Mouse (Mus musculus) midbrain, embryonic 13.5 days (tissue): ENCODE data around the gene Cse1l. TPM values are rescaled to one million over a fixed set of nuclear protein-coding genes. Genes with fewer than 3 reads are reported as not detected.

Experiments
- ATAC-seq: fragments of 200-750 bp; cut with Nextera tagmentation; 2 replicates; pipeline ENCODE4 v1.8.0; 2017; ENCODE audit warnings: mild to moderate bottlenecking, moderate TSS enrichment, moderate library complexity
- H3K27ac ChIP-seq: fragments of 300-500 bp; sonication (generic); 2 replicates; pipeline ENCODE4 v1.5.1; 2015; ENCODE audit warnings: inconsistent platforms, mild to moderate bottlenecking, moderate library complexity
- H3K27me3 ChIP-seq: fragments of 300-500 bp; sonication (generic); 2 replicates; pipeline ENCODE4 v1.6.1; 2015; ENCODE audit warnings: mild to moderate bottlenecking, inconsistent platforms
- H3K36me3 ChIP-seq: fragments of 300-500 bp; sonication (generic); 2 replicates; pipeline ENCODE4 v1.6.1; 2015; ENCODE audit warnings: mild to moderate bottlenecking, inconsistent platforms
- H3K4me1 ChIP-seq: fragments of 300-500 bp; sonication (generic); replicated peaks from 2 replicates; pipeline ENCODE4 v1.6.1; 2015; ENCODE audit warnings: inconsistent platforms
- H3K4me2 ChIP-seq: fragments of 300-500 bp; sonication (generic); replicated peaks from 2 replicates; pipeline ENCODE4 v1.6.1; 2015; ENCODE audit warnings: moderate library complexity, mild to moderate bottlenecking, inconsistent platforms
- H3K4me3 ChIP-seq: fragments of 300-500 bp; sonication (generic); replicated peaks from 2 replicates; pipeline ENCODE4 v1.5.1; 2015; ENCODE audit warnings: mild to moderate bottlenecking, inconsistent platforms
- H3K9ac ChIP-seq: fragments of 300-500 bp; sonication (generic); replicated peaks from 2 replicates; pipeline ENCODE4 v1.6.1; 2015; ENCODE audit warnings: mild to moderate bottlenecking, inconsistent platforms
- H3K9me3 ChIP-seq: fragments of 300-500 bp; sonication (generic); 2 replicates; pipeline ENCODE4 v1.6.1; 2016; ENCODE audit warnings: mild to moderate bottlenecking, inconsistent platforms
- WGBS: fragments of 180-500 bp; shearing (Covaris S2); methylation state at CpG from one replicate; pipeline ENCODE4 v1.1.7; 2015; 5-methylcytosine and 5-hydroxymethylcytosine counted together
- polyA plus RNA-seq: library from polyadenylated mRNA; unstranded; fragments of >200 nt; fragmentation: Nextera tagmentation; extraction: Ambion mirVana; gene quantifications from 2 replicates; pipeline ENCODE4 v1.2.1, GENCODE M21; 2015

Gene Cse1l
- polyA plus RNA-seq, 1 experiment from 2014 or later, result 116 TPM

- Histone ChIP-seq H3K36me3 (peaks cover 8% of the 10 kb centered on the region; the same call in 1 of the 2 replicates), H3K27me3 (no peaks in the 10 kb centered on the region), H3K27ac (peak overlapping the region; percentile 94), H3K9ac (peak overlapping the region; percentile 77), H3K9me3 (no peaks in the 10 kb centered on the region), H3K4me2 (peak overlapping the region; percentile 95), H3K4me3 (peak overlapping the region; percentile 92), H3K4me1 (peaks cover 18% of the 10 kb centered on the region)
- peak; percentile 44 for ATAC-seq
- under 1% methylated on average over 28 of the region's 28 CpGs for WGBS
Observed at GRCm38 (mm10) chr2:166906523-166907182, 813 bp downstream of the Cse1l start.

GRCm38 (mm10) chr2:166909729-166910128, 3.9 kb downstream of the Cse1l start:
- H3K27ac ChIP-seq, result no peak overlapping the region
- H3K36me3 ChIP-seq, result peaks cover 8% of the 10 kb centered on the region; the same call in 1 of the 2 replicates
- H3K9me3 ChIP-seq, result no peaks in the 10 kb centered on the region
- WGBS, result 99% methylated on average over 3 of the region's 3 CpGs
- H3K27me3 ChIP-seq, result no peaks in the 10 kb centered on the region
- H3K9ac ChIP-seq, result no peak overlapping the region
- no peak overlapping the region for H3K4me2 ChIP-seq
- ATAC-seq, result no peak
- H3K4me3 ChIP-seq, result no peak overlapping the region
- peaks cover 18% of the 10 kb centered on the region for H3K4me1 ChIP-seq

GRCm38 (mm10) chr2:166910536-166910935, 4.7 kb downstream of the Cse1l start:
- peaks cover 15% of the 10 kb centered on the region for H3K4me1 ChIP-seq
- no peak for ATAC-seq
- H3K27ac ChIP-seq, result no peak overlapping the region
- no peak overlapping the region for H3K4me2 ChIP-seq
- H3K4me3 ChIP-seq, result no peak overlapping the region
- peaks cover 10% of the 10 kb centered on the region; the same call in 1 of the 2 replicates for H3K36me3 ChIP-seq
- no peaks in the 10 kb centered on the region for H3K27me3 ChIP-seq
- WGBS, result 92% methylated on average over 8 of the region's 8 CpGs
- no peaks in the 10 kb centered on the region for H3K9me3 ChIP-seq
- H3K9ac ChIP-seq, result no peak overlapping the region

- Histone ChIP-seq H3K4me1 (no peaks in the 10 kb centered on the region), H3K36me3 (peaks cover 77% of the 10 kb centered on the region), H3K27me3 (no peaks in the 10 kb centered on the region), H3K9me3 (no peaks in the 10 kb centered on the region), H3K4me2 (no peak overlapping the region), H3K4me3 (no peak overlapping the region), H3K27ac (no peak overlapping the region), H3K9ac (no peak overlapping the region)
- ATAC-seq, result no peak
- 94% methylated on average over 2 of the region's 2 CpGs for WGBS
Observed at GRCm38 (mm10) chr2:166923971-166924370, 18.1 kb downstream of the Cse1l start.

- no peak overlapping the region for H3K9ac ChIP-seq
- 91% methylated on average over 6 of the region's 6 CpGs for WGBS
- no peak for ATAC-seq
- no peaks in the 10 kb centered on the region for H3K27me3 ChIP-seq
- no peak overlapping the region for H3K27ac ChIP-seq
- H3K4me1 ChIP-seq, result no peaks in the 10 kb centered on the region
- no peak overlapping the region for H3K4me3 ChIP-seq
- no peak overlapping the region for H3K4me2 ChIP-seq
- no peaks in the 10 kb centered on the region for H3K9me3 ChIP-seq
- peaks cover 84% of the 10 kb centered on the region for H3K36me3 ChIP-seq
Observed at GRCm38 (mm10) chr2:166933943-166934342, 28.1 kb downstream of the Cse1l start.

- 71% methylated on average over 5 of the region's 5 CpGs for WGBS
- H3K9ac ChIP-seq, result no peak overlapping the region
- peaks cover 84% of the 10 kb centered on the region for H3K36me3 ChIP-seq
Observed at GRCm38 (mm10) chr2:166934416-166934815, 28.6 kb downstream of the Cse1l start.

GRCm38 (mm10) chr2:166935582-166935981, 29.7 kb downstream of the Cse1l start:
- Histone ChIP-seq H3K9me3 (no peaks in the 10 kb centered on the region), H3K4me1 (no peaks in the 10 kb centered on the region), H3K9ac (no peak overlapping the region), H3K36me3 (peaks cover 83% of the 10 kb centered on the region), H3K27me3 (no peaks in the 10 kb centered on the region), H3K4me3 (no peak overlapping the region), H3K4me2 (no peak overlapping the region), H3K27ac (no peak overlapping the region)
- WGBS, result 94% methylated on average over 7 of the region's 7 CpGs
- ATAC-seq, result no peak

More at GRCm38 (mm10) chr2:166934416-166934815, 28.6 kb downstream of the Cse1l start:
- H3K4me1 ChIP-seq, result no peaks in the 10 kb centered on the region
- no peak overlapping the region for H3K27ac ChIP-seq
- H3K27me3 ChIP-seq, result no peaks in the 10 kb centered on the region
- ATAC-seq, result no peak
- no peak overlapping the region for H3K4me2 ChIP-seq
- H3K4me3 ChIP-seq, result no peak overlapping the region
- H3K9me3 ChIP-seq, result no peaks in the 10 kb centered on the region

- no peak overlapping the region for H3K4me2 ChIP-seq
- WGBS, result 94% methylated on average over 2 of the region's 2 CpGs
- H3K9me3 ChIP-seq, result no peaks in the 10 kb centered on the region
- no peaks in the 10 kb centered on the region for H3K4me1 ChIP-seq
- H3K27me3 ChIP-seq, result no peaks in the 10 kb centered on the region
- H3K27ac ChIP-seq, result no peak overlapping the region
- H3K4me3 ChIP-seq, result no peak overlapping the region
- peaks cover 83% of the 10 kb centered on the region for H3K36me3 ChIP-seq
- no peak for ATAC-seq
- no peak overlapping the region for H3K9ac ChIP-seq
Observed at GRCm38 (mm10) chr2:166936166-166936565, 30.3 kb downstream of the Cse1l start.

- H3K36me3 ChIP-seq, result peaks cover 84% of the 10 kb centered on the region
- WGBS, result 91% methylated on average over 2 of the region's 2 CpGs
- no peaks in the 10 kb centered on the region for H3K9me3 ChIP-seq
- H3K4me2 ChIP-seq, result no peak overlapping the region
- H3K4me1 ChIP-seq, result no peaks in the 10 kb centered on the region
- no peaks in the 10 kb centered on the region for H3K27me3 ChIP-seq
- no peak overlapping the region for H3K9ac ChIP-seq
- ATAC-seq, result no peak
- H3K4me3 ChIP-seq, result no peak overlapping the region
- H3K27ac ChIP-seq, result no peak overlapping the region
Observed at GRCm38 (mm10) chr2:166943146-166943545, 37.3 kb downstream of the Cse1l start.

GRCm38 (mm10) chr2:166944346-166944745, 38.5 kb downstream of the Cse1l start:
- Histone ChIP-seq H3K4me3 (no peak overlapping the region), H3K27ac (no peak overlapping the region), H3K4me1 (no peaks in the 10 kb centered on the region), H3K36me3 (peaks cover 84% of the 10 kb centered on the region), H3K4me2 (no peak overlapping the region), H3K9me3 (no peaks in the 10 kb centered on the region), H3K9ac (no peak overlapping the region), H3K27me3 (no peaks in the 10 kb centered on the region)
- WGBS, result 77% methylated on average over 1 of the region's 1 CpGs
- no peak for ATAC-seq

GRCm38 (mm10) chr2:166945456-166945855, 39.6 kb downstream of the Cse1l start:
- no peaks in the 10 kb centered on the region for H3K4me1 ChIP-seq

GRCm38 (mm10) chr2:166948246-166948645, 42.4 kb downstream of the Cse1l start:
- ATAC-seq, result no peak
- H3K36me3 ChIP-seq, result peaks cover 92% of the 10 kb centered on the region
- WGBS, result 83% methylated on average over 1 of the region's 1 CpGs

More at GRCm38 (mm10) chr2:166945456-166945855, 39.6 kb downstream of the Cse1l start:
- H3K9me3 ChIP-seq, result no peaks in the 10 kb centered on the region
- no peak overlapping the region for H3K4me2 ChIP-seq
- peaks cover 89% of the 10 kb centered on the region for H3K36me3 ChIP-seq
- H3K4me3 ChIP-seq, result no peak overlapping the region
- 66% methylated on average over 4 of the region's 4 CpGs for WGBS
- no peak overlapping the region for H3K9ac ChIP-seq
- H3K27ac ChIP-seq, result no peak overlapping the region
- peak; percentile 34; the same call in 1 of the 2 replicates for ATAC-seq
- no peaks in the 10 kb centered on the region for H3K27me3 ChIP-seq

GRCm38 (mm10) chr2:166948936-166949335, 43.1 kb downstream of the Cse1l start:
- no peak overlapping the region for H3K27ac ChIP-seq
- peaks cover 93% of the 10 kb centered on the region for H3K36me3 ChIP-seq
- H3K4me3 ChIP-seq, result no peak overlapping the region
- no peaks in the 10 kb centered on the region for H3K9me3 ChIP-seq
- 87% methylated on average over 10 of the region's 10 CpGs for WGBS
- H3K9ac ChIP-seq, result no peak overlapping the region
- H3K4me1 ChIP-seq, result no peaks in the 10 kb centered on the region
- ATAC-seq, result no peak
- H3K4me2 ChIP-seq, result no peak overlapping the region
- no peaks in the 10 kb centered on the region for H3K27me3 ChIP-seq

More at GRCm38 (mm10) chr2:166948246-166948645, 42.4 kb downstream of the Cse1l start:
- no peak overlapping the region for H3K9ac ChIP-seq
- no peaks in the 10 kb centered on the region for H3K4me1 ChIP-seq
- H3K4me3 ChIP-seq, result no peak overlapping the region
- H3K27me3 ChIP-seq, result no peaks in the 10 kb centered on the region
- H3K9me3 ChIP-seq, result no peaks in the 10 kb centered on the region
- no peak overlapping the region for H3K27ac ChIP-seq
- no peak overlapping the region for H3K4me2 ChIP-seq
